Mouse (Mus musculus) olfactory bulb, adult 2 months (tissue): ENCODE results near the gene Taf15.

ENCODE experiments used
- CTCF ChIP-seq: fragments of 200-500 bp; IDR thresholded peaks from 2 replicates; pipeline ENCODE4 v1.5.1; 2012; ENCODE audit warnings: low read depth, mild to moderate bottlenecking, low read length, moderate library complexity; ENCODE audit not compliant: insufficient read depth
- POLR2A ChIP-seq: fragments of 200-500 bp; IDR thresholded peaks from 2 replicates; pipeline ENCODE4 v1.6.1; 2012; ENCODE audit warnings: mild to moderate bottlenecking, low read depth, low read length, moderate library complexity; ENCODE audit not compliant: insufficient read depth

GRCm38 (mm10) chr11:83429355-83429754, 43.5 kb upstream of the Taf15 start, which contains the start of gene Gas2l2:
- no peak for TF ChIP-seq POLR2A
- TF ChIP-seq CTCF, result no peak
